Mouse (Mus musculus) liver, adult (tissue): Measurements from ENCODE around the gene Tom1l2.

Experiments
- GATA4 ChIP-seq: IDR thresholded peaks from 2 replicates; pipeline ENCODE4 v1.6.1; 2014; ENCODE audit warnings: mild to moderate bottlenecking, low read length; ENCODE audit not compliant: insufficient replicate concordance

The Tom1l2 gene

DNA sequence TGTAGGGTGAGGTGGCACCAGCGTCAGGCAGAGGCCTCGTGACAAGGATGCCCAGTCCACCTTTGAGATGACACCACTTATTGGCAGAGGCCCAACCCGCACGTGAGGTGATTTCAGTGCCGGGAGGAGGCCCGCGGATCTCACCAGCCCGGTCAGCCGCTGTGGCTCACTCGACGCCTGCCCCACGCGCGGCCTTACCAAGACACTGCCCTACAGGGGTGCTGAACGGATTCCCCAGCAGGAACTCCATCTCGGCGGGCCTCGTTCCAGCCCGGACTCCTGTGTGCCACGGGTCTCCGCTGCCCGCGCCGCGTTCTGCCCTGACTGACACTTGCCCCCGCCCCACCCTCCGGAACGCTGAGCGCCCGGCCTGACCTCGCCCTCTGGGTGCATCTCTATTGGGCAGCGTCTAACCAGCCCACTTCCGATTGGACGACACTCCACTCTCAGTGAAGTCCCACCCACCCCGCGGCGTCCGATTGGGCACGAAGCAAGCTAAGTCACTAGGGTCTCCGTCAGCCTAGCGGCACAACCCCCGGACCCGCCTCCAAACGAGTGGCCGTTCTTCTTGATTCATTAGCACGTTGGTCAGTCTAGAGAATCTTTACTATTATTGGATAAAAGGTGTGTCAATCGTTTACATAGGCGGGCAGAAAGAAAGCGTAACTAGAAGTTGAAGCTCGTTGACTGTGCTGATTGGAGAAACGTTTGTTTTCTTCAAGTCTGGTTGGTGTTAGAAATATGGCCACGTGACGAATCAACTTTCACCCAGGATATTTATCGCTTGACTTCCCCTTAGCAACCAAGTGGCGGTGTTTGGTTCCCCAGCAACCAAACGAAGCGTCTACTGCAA is at the start of gene Tom1l2, which contains the start of gene Drc3:
Gene Tom1l2, minus strand, starts transcription at position 347 of the 853 bp plus-strand sequence.
Gene Drc3, plus strand, starts transcription at position 771 of the 853 bp plus-strand sequence.
- no peak; the same call in 1 of the 2 replicates for TF ChIP-seq GATA4

DNA sequence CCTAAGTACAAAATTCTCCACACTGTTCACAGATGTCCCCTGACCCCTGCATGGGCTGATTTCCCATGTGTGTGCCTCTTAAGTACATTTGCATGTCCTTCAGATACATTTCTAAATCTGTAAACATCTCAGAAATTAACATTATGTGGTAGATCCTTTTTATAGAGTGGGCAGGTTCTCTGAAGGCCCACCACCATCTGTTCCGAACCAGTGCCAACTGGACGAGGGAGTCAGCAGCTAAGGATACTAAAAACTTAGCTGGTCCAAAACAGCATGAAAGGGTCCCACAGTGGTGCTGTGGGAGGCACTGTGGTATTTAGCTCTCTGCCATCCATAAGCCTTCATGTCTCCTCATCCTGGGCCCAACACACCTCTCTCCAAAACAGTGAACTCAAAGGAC is 44.5 kb upstream of the Tom1l2 start:
- TF ChIP-seq GATA4, result no peak

DNA sequence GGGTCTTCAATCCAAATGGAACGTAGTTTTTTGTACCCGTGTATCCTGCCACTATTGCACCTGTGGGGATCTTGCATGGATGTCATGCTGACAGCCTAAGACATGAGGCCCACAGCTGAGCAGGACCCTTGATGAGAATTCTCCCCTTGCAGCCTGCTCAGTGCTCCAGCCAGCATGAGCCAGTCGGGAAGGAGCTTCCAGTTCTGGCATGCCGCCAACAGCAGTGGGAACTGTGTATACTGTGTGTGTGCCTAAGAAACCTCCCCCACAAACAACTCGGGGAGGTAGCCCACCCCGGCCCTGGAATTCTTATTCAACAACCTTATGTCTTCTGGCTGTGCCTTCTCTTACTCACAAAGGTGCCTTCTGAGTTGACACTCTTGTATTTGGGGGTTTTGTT is 43.8 kb upstream of the Tom1l2 start:
- no peak for TF ChIP-seq GATA4

DNA sequence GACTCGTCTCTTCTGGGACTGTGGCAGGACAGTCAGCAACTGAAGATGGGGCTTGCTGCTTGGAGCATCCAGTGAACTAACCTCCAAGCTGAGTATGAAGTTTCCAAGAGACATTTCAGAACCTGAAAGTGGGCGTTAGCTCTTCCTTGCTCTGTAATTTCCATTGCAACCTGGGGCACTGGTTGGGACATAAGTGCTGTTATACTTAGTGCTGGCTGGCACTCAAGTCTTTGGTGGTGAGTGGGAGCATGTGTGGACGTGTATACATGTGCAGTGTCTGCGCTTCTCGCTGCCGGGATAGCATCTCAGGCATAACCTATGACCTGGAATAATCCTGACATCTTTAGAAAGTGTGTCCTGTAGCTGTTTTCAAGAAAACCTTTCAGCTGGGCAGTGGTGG is 38.6 kb upstream of the Tom1l2 start:
- TF ChIP-seq GATA4, result no peak

DNA sequence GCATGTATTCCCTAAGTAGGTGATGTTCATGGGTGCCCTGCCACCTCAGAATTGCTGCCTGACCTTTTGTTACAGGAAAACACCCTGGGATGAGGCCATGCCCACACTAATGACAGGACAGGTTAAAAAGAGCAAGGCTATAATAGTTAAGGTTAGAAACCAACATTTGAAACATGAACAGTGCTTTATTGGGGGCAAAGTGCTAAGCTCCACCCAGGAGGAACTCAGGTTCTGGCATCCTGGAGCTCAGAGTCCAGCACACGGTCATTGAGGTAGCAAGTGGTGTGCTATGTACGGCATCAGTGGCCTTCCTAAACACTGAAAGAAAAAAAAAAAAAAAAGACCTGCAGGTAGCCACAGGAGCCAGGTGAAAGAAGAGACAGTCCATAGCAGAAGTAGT is 35.2 kb upstream of the Tom1l2 start:
- TF ChIP-seq GATA4, result no peak

DNA sequence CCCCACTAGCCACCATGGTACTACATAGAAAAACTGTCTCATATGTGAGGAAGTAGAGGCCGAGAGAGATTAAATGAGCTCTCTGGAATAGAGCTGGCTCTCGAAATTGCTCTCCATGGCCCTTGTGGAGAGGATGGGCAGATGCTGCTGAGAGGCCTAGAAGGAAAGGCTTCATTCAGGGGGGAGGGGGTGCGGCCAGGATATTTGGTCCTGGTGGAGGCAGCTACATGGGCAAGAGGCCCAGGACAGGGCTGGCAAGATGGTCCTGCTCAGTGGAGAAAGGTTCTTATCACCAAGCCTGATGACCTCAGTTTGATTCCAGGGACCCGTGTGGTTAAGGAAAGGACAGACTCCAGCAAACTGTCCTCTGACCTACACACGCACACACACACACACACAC is 33.2 kb upstream of the Tom1l2 start:
- no peak for TF ChIP-seq GATA4

DNA sequence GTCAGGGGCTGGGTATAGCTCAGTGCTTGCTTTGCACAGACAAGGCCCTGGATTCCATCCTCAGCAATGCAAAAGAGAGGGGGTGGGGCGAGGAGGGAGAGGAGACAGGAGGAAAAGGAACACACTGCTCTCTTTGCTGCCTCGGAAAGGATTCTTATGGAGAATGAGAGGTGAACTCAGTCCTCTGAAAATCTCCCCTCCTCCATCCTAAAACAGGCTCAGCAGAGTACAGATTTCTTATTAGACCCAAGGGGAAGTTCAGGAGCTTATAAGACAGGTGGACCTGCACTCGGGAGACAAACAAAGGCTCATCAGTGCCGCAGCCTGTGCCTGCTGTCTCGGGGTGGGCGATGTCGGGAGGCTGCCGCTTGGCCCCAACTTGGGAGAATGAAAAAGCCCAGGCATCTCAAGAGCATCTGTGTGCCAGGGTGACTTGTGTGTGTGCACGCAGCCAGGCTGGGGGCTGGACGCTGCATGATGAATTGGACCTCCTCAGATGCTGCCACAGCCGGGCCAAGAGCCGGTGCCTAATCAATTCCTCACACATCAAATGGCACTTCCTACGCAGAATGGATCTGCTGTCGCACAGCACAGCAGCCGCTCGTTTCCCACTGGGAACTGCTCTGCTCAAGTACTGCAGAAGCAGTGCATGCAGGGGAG is 32.2 kb upstream of the Tom1l2 start:
- no peak for TF ChIP-seq GATA4

DNA sequence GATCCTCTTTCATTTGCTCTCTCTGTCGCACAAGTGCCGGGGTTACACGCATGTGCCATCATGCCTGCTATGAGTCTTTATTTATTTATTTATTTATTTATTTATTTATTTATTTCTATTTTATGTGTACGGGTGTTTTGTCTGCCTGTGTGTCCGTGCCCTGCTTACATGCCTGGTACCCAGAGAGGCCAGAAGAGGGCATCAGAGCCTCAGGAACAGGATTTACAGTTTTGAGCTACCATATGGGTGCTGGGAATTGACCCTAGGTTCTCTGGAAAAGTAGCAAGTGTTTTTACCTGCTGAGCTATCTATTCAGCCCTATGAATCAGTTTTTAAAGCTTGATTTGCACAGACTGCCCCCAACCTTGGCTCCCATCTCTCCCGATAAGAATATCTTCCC is 30.8 kb upstream of the Tom1l2 start:
- no peak for TF ChIP-seq GATA4

DNA sequence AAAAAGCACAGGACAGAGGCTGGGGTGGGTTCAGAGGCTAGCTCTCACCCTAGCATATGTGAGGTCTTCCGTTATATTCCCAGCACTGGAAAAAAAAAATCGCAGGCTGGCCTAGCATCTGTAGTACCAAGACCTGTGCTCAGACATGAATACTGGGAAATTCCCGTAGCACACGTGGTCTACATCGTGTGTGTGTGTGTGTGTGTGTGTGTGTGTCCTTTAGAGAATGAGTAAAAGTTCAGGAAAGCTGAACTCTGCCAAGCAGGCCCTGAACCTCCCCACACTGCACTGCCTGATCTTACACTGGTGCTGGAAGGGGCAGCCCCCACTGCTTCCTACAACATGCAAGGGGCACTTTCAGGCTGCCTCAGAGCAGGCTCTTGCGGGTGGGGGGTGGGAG is 21.8 kb upstream of the Tom1l2 start:
- TF ChIP-seq GATA4, result no peak

DNA sequence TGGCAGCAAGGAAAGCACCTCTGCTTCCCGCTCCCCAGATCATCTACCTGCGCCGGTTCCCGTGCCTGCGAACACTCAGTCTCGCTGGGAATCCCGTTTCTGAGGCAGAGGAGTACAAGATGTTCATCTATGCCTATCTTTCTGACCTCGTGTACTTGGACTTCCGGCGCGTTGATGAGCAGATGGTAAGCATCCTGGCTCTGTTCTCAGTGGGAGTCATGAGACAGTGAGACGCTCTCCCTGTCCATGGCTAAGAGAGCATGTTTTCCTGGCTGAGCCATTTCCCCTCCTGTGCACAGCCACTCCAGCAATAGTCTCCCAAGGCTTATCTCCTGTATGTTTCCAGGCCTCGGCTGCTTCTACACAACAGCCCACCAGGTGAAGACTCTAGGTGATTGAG is 17.7 kb upstream of the Tom1l2 start:
- no peak for TF ChIP-seq GATA4

DNA sequence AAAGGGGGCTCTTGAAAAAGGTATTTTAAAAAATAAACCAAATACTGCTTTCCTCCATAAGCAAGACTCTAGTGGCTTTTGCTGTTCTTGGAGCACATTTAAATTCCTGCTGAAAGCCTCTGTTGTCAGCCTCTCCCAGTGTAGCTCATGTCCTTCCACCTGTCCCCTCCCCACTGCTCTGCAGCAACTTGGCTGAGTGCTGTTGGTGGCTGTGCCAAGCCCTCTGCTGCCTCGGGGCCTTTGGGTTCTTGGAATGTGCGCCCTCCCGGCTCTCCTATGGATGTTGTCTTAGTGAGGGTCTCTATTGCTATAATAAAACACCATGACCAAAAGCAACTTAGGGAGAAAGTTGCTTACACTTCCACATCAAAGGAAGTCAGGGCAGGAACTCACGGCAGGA is 16.7 kb upstream of the Tom1l2 start:
- no peak for TF ChIP-seq GATA4

DNA sequence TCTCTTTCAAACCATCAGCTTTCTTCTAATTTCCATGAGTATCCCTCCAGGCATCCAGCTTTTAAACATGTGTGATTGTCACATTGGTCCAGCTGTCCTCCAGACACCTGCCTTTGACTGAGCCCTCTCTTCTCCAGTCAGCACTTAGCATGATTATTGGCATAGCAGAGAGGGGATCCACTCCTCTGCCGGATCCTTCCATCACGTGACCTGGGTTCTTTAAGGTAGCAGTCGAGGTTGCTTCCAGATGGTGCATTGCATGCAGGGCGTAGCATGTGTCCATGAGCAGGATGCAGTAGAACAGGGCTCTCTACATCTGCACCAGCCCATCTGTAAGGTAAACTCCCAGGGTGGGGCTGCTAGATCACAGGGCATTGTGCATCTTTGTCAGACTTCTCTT is 16.2 kb upstream of the Tom1l2 start:
- no peak for TF ChIP-seq GATA4

DNA sequence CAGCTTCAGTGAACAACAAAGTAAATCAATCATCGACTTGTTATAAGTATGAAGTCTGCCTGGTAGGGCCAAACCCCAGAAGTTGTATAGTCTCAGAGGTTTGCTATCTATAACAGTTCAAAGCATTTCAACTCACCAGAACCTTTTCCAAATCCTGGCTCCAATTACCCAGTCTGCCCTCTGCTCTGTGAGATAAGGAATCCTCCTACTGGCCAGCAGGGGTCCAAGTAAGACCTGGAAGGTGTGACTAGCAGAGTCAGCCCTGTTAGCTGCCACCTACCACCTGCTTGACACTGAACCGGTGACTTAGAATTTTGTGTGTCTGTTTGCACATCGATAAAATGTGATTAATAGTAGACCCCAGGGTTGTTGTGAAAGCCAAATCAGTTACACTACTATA is 14.6 kb upstream of the Tom1l2 start:
- TF ChIP-seq GATA4, result no peak

DNA sequence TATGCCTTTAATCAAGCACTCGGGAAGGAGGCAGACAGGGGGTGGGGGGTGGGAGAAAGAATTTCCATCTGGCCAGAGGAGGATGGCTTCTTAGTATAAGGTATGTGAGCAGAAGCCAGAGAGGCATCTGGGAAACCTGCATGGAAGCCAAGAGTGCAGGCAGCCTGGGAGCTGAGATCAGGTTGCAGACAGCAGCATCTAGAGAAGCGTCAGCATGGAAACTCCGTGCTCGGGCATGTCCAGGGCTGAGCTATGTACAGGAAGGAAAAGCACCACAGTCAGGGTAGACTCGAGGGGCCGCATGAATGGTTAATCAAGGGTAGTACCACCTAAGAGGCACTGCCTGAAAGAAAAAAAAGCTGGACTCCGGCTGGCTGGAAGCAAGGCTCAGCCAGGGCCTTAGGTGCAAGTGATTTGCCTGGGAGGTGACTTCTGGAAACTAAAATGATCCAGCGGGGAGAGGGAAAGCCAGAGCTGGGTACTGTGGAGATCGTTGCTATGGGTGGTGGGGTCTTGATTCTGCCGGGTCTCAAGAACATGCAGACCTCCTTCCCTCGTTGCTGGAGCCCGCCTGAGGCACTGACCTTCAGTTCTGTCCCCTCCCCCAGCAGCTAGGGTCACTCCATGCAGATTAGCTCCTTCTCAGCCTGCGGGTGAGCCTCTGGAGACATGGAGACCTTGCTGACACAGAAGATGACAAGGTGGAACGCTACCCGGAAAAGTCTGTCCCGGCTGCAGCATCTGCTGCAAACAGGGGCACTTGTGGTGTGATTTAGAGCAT is 13.7 kb upstream of the Tom1l2 start:
- TF ChIP-seq GATA4, result no peak

DNA sequence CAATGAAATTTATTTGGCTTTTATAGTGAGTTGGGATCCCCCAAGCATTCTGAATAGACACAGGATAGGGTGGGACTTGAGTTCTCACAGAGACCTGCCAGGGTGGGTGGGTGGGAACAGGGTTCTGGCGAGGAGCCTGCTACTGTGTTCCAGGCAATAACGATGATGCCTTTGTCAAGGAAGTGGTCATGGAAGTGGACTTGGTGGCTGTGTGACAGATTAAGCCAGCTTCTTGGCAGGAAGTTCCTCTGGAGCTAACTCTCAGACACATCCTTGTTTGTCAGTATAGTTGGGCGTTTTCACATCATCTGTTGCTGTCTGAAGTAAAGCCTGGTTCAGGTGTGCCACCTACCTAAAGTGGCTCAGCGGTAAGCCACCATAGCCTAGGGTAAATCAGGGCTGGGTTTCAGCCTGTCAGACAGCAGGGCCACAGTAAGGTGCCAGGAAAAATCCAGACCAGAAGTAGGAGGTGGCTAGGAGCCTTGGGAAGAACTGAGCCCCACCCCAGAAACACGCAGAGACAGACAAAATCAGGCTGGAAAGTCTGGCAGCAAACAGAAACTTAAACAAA is 8.0 kb upstream of the Tom1l2 start:
- no peak for TF ChIP-seq GATA4
